18 mouse cellular contexts compared by ENCODE assay signal in genomic region chr1:165697701-165698100, GRCm38 (mm10). TPM values are rescaled to one million over a fixed set of nuclear protein-coding genes. Genes with fewer than 3 reads are reported as not detected.
DNase-seq lines count a peak whose midpoint lies in the region; ATAC-seq and TF ChIP-seq lines count a peak whose summit lies in the region.
"Had no signal": no experiment of that assay in that cellular context is flagged by ENCODE, and none has a peak within 500 bp of the region (broad histone marks: within the 10 kb centered on the region; RNA-seq: fewer than 3 reads in every experiment).

No protein-coding gene starts in this region.

- H3K27me3 ChIP-seq in liver, embryonic 12.5 days (replicated peaks) = peaks cover 26% of the 10 kb centered on the region
- H3K27me3 ChIP-seq in heart, embryonic 15.5 days = no peaks in the 10 kb centered on the region
- H3K27me3 ChIP-seq in small intestine, adult 2 months (ENCODE audit: control insufficient read depth, insufficient read depth, low read length) = no peaks in the 10 kb centered on the region; the same call in 1 of the 2 replicates
- no peaks in the 10 kb centered on the region for H3K27me3 ChIP-seq in intestine, postnatal 0 days (replicated peaks; ENCODE audit: control insufficient read depth, insufficient read depth, low read length)
- H3K27me3 ChIP-seq: stomach, embryonic 15.5 days had no signal

- H3K4me2 ChIP-seq in liver, embryonic 12.5 days = no peak overlapping the region
- no peak overlapping the region for H3K4me2 ChIP-seq in heart, embryonic 15.5 days
- no peak overlapping the region for H3K4me2 ChIP-seq in intestine, postnatal 0 days (replicated peaks; ENCODE audit: low read depth)
- H3K4me2 ChIP-seq: forebrain, embryonic 12.5 days; hindbrain, embryonic 14.5 days; midbrain, embryonic 13.5 days; stomach, embryonic 15.5 days had no signal

- peaks cover 45% of the 10 kb centered on the region for H3K4me1 ChIP-seq in liver, embryonic 12.5 days
- peaks cover 48% of the 10 kb centered on the region for H3K4me1 ChIP-seq in brown adipose tissue, adult 24 weeks (ENCODE audit: control insufficient read depth, insufficient read depth, insufficient read length, low read length)
- peaks cover 90% of the 10 kb centered on the region for H3K4me1 ChIP-seq in heart, embryonic 15.5 days (replicated peaks)
- peaks cover 9% of the 10 kb centered on the region for H3K4me1 ChIP-seq in small intestine, adult 2 months (ENCODE audit: control insufficient read depth, insufficient read depth, insufficient read length, low read length)
- H3K4me1 ChIP-seq in intestine, postnatal 0 days (replicated peaks; ENCODE audit: control insufficient read depth, insufficient read depth, low read length) = no peaks in the 10 kb centered on the region

- 0 out of 2 replicates have a peak overlapping the region, but pooled peaks have one; percentile 2 for H3K27ac ChIP-seq in liver, embryonic 12.5 days
- H3K27ac ChIP-seq in brown adipose tissue, adult 24 weeks (replicated peaks; ENCODE audit: low read depth, low read length) = peak overlapping the region; percentile 63
- H3K27ac ChIP-seq in heart, embryonic 15.5 days = peak overlapping the region; percentile 55
- peak overlapping the region; percentile 11; the same call in 1 of the 2 replicates for H3K27ac ChIP-seq in small intestine, adult 2 months (ENCODE audit: insufficient read depth, low read depth, low read length)
- no peak overlapping the region for H3K27ac ChIP-seq in intestine, postnatal 0 days (ENCODE audit: low read depth, low read length)
- H3K27ac ChIP-seq: forebrain, embryonic 12.5 days; hindbrain, embryonic 14.5 days; midbrain, embryonic 13.5 days; stomach, embryonic 15.5 days had no signal

- H3K36me3 ChIP-seq in liver, embryonic 12.5 days = no peaks in the 10 kb centered on the region
- H3K36me3 ChIP-seq in heart, embryonic 15.5 days = peaks cover 2% of the 10 kb centered on the region; the same call in 1 of the 2 replicates
- H3K36me3 ChIP-seq in small intestine, adult 2 months (ENCODE audit: control insufficient read depth, insufficient read depth, low read length) = no peaks in the 10 kb centered on the region
- H3K36me3 ChIP-seq in intestine, postnatal 0 days (ENCODE audit: control insufficient read depth, insufficient read depth) = no peaks in the 10 kb centered on the region
- H3K36me3 ChIP-seq: forebrain, embryonic 12.5 days; midbrain, embryonic 13.5 days; stomach, embryonic 15.5 days had no signal

- TF ChIP-seq POLR2A in small intestine, adult 2 months (IDR thresholded peaks at IDR 0.05; ENCODE audit: low read depth, low read length) = no peak

- H3K9me3 ChIP-seq in liver, embryonic 12.5 days (replicated peaks) = no peaks in the 10 kb centered on the region
- H3K9me3 ChIP-seq in heart, embryonic 15.5 days (replicated peaks) = no peaks in the 10 kb centered on the region
- no peaks in the 10 kb centered on the region for H3K9me3 ChIP-seq in intestine, postnatal 0 days (ENCODE audit: control insufficient read depth)
- H3K9me3 ChIP-seq: forebrain, embryonic 12.5 days; midbrain, embryonic 13.5 days; stomach, embryonic 15.5 days had no signal

- 38% methylated on average over 8 of the region's 8 CpGs for WGBS in liver, embryonic 12.5 days (ENCODE audit: insufficient replicate concordance)
- WGBS in heart, embryonic 15.5 days = 50% methylated on average over 8 of the region's 8 CpGs
- WGBS in small intestine, adult 2 months = 64% methylated on average over 8 of the region's 8 CpGs
- WGBS in intestine, postnatal 0 days = 67% methylated on average over 8 of the region's 8 CpGs

- ATAC-seq in liver, embryonic 12.5 days = no peak
- no peak for ATAC-seq in heart, embryonic 15.5 days (replicated peaks; ENCODE audit: insufficient number of reproducible peaks, insufficient read depth, low FRiP score, low read depth)
- ATAC-seq in intestine, postnatal 0 days = no peak
- ATAC-seq: intestine, embryonic 16.5 days; midbrain, embryonic 13.5 days had no signal

- no peak overlapping the region for H3K9ac ChIP-seq in liver, embryonic 12.5 days
- H3K9ac ChIP-seq in heart, embryonic 15.5 days = no peak overlapping the region
- no peak overlapping the region for H3K9ac ChIP-seq in intestine, postnatal 0 days (ENCODE audit: low read depth, low read length)
- H3K9ac ChIP-seq: forebrain, embryonic 12.5 days; hindbrain, embryonic 14.5 days; midbrain, embryonic 13.5 days; stomach, embryonic 15.5 days had no signal

- DNase-seq in liver = no peak
- DNase-seq in adrenal gland, postnatal 14 days = no peak
- DNase-seq: cerebellum, adult 11-12 months; cerebellum, postnatal 25 days; gastrocnemius, postnatal 36 days; lung, adult 2 months; lung, postnatal 36 days had no signal

- no peak overlapping the region for H3K4me3 ChIP-seq in liver, embryonic 12.5 days
- no peak overlapping the region for H3K4me3 ChIP-seq in brown adipose tissue, adult 24 weeks (ENCODE audit: insufficient read depth, low read depth, low read length)
- no peak overlapping the region for H3K4me3 ChIP-seq in heart, embryonic 15.5 days
- no peak overlapping the region for H3K4me3 ChIP-seq in small intestine, adult 2 months (ENCODE audit: low read depth, low read length)
- H3K4me3 ChIP-seq in intestine, postnatal 0 days (ENCODE audit: low read depth, low read length) = no peak overlapping the region
- H3K4me3 ChIP-seq: forebrain, embryonic 12.5 days; midbrain, embryonic 13.5 days; myocyte; stomach, embryonic 15.5 days had no signal

- no peak for TF ChIP-seq CTCF in small intestine, adult 2 months (IDR thresholded peaks at IDR 0.05; ENCODE audit: extremely low read depth, insufficient read length, insufficient replicate concordance, low read depth, low read length)
- no peak for TF ChIP-seq CTCF in intestine, postnatal 0 days (IDR thresholded peaks at IDR 0.05; ENCODE audit: low read depth)

RNA-seq across cellular contexts. Expression of gene Rcsd1, which starts 11.9 kb away (rescaled TPM):
- 10.7 and 10.8 TPM in 2 replicates for polyA plus RNA-seq in liver, embryonic 12.5 days (2016; fragmentation: Nextera tagmentation; extraction: Ambion mirVana)
- polyA plus RNA-seq in brown adipose tissue, adult 24 weeks (2012; ENCODE audit: insufficient read depth, insufficient read length, missing spikeins) = 4.8 and 8.8 TPM in 2 replicates
- 90.4 and 98.4 TPM in 2 replicates for polyA plus RNA-seq in heart, embryonic 15.5 days (2015; fragmentation: Nextera tagmentation; extraction: Ambion mirVana)
- polyA plus RNA-seq in small intestine, adult 2 months (2012; rRNA removed) = 4.7 and 9.2 TPM in 2 replicates
- 22.1 and 35.0 TPM in 2 replicates for total RNA-seq in adrenal gland, postnatal 14 days (2021)
- polyA plus RNA-seq in intestine, postnatal 0 days (2015; fragmentation: Nextera tagmentation; extraction: Ambion mirVana) = 11.7 and 14.2 TPM in 2 replicates
